Mouse (Mus musculus): ENCODE data around the gene Farp1. TPM values are rescaled to one million over a fixed set of nuclear protein-coding genes. Genes with fewer than 3 reads are reported as not detected.

Farp1 gene
- polyA plus RNA-seq, 1 experiment = 12.4 TPM

- Histone ChIP-seq H3K27ac (ENCODE audit: insufficient read depth, low read depth, low read length) (no peak overlapping the region), H3K27me3 (ENCODE audit: control insufficient read depth, insufficient read depth, low read length) (no peaks in the 10 kb centered on the region), H3K4me3 (ENCODE audit: low read depth, low read length) (no peak overlapping the region), H3K4me1 (ENCODE audit: control insufficient read depth, insufficient read depth, insufficient read length, low read length) (no peaks in the 10 kb centered on the region; the same call in 1 of the 2 replicates), H3K36me3 (ENCODE audit: control insufficient read depth, insufficient read depth, low read length) (no peaks in the 10 kb centered on the region)
- TF ChIP-seq CTCF (IDR thresholded peaks at IDR 0.05; ENCODE audit: extremely low read depth, insufficient read length, insufficient replicate concordance, low read depth, low read length) (no peak), POLR2A (IDR thresholded peaks at IDR 0.05; ENCODE audit: low read depth, low read length) (no peak)
- 81% methylated on average over 6 of the region's 6 CpGs for WGBS
Measured at GRCm38 (mm10) chr14:121177907-121178306, 142.9 kb downstream of the Farp1 start.

DNA sequence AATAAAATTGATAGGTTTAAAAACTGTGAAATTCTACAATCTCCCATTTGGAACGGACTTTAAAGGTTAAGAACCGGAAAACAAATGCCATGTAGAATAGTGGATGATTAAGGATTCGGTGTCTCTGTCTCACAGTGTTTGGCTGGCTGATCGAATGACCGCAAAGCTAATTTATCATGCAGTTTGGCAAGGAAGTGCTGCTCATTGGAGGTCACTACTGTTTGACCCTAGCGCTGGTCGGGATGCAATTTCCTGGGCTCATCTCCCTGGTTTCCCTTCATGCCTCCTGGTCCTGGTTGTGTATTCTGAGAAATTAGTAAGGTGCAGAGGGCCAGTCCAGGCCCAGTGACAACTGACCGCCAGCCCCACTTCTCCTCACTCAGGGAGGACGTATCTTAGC lies 145.6 kb downstream of the Farp1 start:
- H3K4me3 ChIP-seq (ENCODE audit: low read depth, low read length) = no peak overlapping the region
- H3K36me3 ChIP-seq (ENCODE audit: control insufficient read depth, insufficient read depth, low read length) = no peaks in the 10 kb centered on the region
- no peak for TF ChIP-seq CTCF (IDR thresholded peaks at IDR 0.05; ENCODE audit: extremely low read depth, insufficient read length, insufficient replicate concordance, low read depth, low read length)
- TF ChIP-seq POLR2A (IDR thresholded peaks at IDR 0.05; ENCODE audit: low read depth, low read length) = no peak
- no peaks in the 10 kb centered on the region for H3K4me1 ChIP-seq (ENCODE audit: control insufficient read depth, insufficient read depth, insufficient read length, low read length)
- no peaks in the 10 kb centered on the region for H3K27me3 ChIP-seq (ENCODE audit: control insufficient read depth, insufficient read depth, low read length)
- H3K27ac ChIP-seq (ENCODE audit: insufficient read depth, low read depth, low read length) = no peak overlapping the region
- WGBS = 84% methylated on average over 9 of the region's 9 CpGs

DNA sequence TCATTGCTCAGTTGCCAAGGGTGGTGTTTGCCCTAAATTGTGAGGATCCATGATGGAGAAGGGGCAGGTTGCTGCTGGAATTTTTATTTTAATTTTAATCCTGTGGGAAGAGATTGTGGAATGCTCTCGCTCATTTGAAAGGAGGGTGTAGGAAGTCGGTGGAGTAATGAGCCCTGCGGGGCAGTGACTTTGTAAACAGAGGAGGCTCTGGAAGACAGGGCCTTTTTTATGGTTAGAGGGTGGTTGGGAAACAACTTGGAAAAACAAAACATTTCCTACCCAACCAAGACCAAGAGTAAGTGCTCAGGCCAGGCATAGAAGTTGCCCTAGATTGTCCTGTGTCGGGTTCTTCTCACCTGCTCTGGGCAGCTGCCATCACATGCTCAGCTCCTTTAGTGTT lies 146.8 kb downstream of the Farp1 start:
- Histone ChIP-seq H3K27ac (ENCODE audit: insufficient read depth, low read depth, low read length) (no peak overlapping the region), H3K27me3 (ENCODE audit: control insufficient read depth, insufficient read depth, low read length) (no peaks in the 10 kb centered on the region), H3K4me3 (ENCODE audit: low read depth, low read length) (no peak overlapping the region), H3K36me3 (ENCODE audit: control insufficient read depth, insufficient read depth, low read length) (no peaks in the 10 kb centered on the region), H3K4me1 (ENCODE audit: control insufficient read depth, insufficient read depth, insufficient read length, low read length) (no peaks in the 10 kb centered on the region)
- WGBS = 58% methylated on average over 4 of the region's 4 CpGs
- TF ChIP-seq CTCF (IDR thresholded peaks at IDR 0.05; ENCODE audit: extremely low read depth, insufficient read length, insufficient replicate concordance, low read depth, low read length) (no peak), POLR2A (IDR thresholded peaks at IDR 0.05; ENCODE audit: low read depth, low read length) (no peak)

DNA sequence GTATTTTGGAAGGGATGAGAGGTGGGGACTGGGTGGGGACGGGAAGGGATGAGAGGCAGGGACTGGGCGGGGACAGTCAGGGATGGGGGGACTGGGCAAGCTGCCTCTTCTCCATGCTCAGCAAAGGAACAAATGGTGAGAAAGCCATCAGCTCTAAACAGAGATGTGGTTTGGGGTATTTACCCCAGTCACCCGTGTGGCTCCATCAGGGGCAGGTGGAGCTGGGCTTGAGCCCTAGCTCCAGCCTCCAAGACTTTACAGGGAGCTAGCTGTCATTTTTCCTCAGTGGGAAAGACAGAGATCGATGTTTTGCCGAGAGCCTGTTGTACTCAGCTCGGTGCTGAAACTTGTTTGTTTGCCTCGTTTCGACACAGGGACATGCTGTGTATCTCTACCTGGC lies 148.0 kb downstream of the Farp1 start:
- Histone ChIP-seq H3K27me3 (ENCODE audit: control insufficient read depth, insufficient read depth, low read length) (no peaks in the 10 kb centered on the region), H3K4me3 (ENCODE audit: low read depth, low read length) (no peak overlapping the region), H3K36me3 (ENCODE audit: control insufficient read depth, insufficient read depth, low read length) (no peaks in the 10 kb centered on the region), H3K27ac (ENCODE audit: insufficient read depth, low read depth, low read length) (no peak overlapping the region), H3K4me1 (ENCODE audit: control insufficient read depth, insufficient read depth, insufficient read length, low read length) (no peaks in the 10 kb centered on the region)
- no peak for TF ChIP-seq POLR2A (IDR thresholded peaks at IDR 0.05; ENCODE audit: low read depth, low read length)
- no peak for TF ChIP-seq CTCF (IDR thresholded peaks at IDR 0.05; ENCODE audit: extremely low read depth, insufficient read length, insufficient replicate concordance, low read depth, low read length)
- 86% methylated on average over 8 of the region's 8 CpGs for WGBS

GRCm38 (mm10) chr14:121183414-121184130 lies 148.6 kb downstream of the Farp1 start:
- Histone ChIP-seq H3K27ac (ENCODE audit: insufficient read depth, low read depth, low read length) (no peak overlapping the region), H3K27me3 (ENCODE audit: control insufficient read depth, insufficient read depth, low read length) (no peaks in the 10 kb centered on the region), H3K4me1 (ENCODE audit: control insufficient read depth, insufficient read depth, insufficient read length, low read length) (no peaks in the 10 kb centered on the region), H3K36me3 (ENCODE audit: control insufficient read depth, insufficient read depth, low read length) (no peaks in the 10 kb centered on the region), H3K4me3 (ENCODE audit: low read depth, low read length) (no peak overlapping the region)
- no peak for TF ChIP-seq POLR2A (IDR thresholded peaks at IDR 0.05; ENCODE audit: low read depth, low read length)
- no peak for TF ChIP-seq CTCF (IDR thresholded peaks at IDR 0.05; ENCODE audit: extremely low read depth, insufficient read length, insufficient replicate concordance, low read depth, low read length)
- 88% methylated on average over 8 of the region's 8 CpGs for WGBS

DNA sequence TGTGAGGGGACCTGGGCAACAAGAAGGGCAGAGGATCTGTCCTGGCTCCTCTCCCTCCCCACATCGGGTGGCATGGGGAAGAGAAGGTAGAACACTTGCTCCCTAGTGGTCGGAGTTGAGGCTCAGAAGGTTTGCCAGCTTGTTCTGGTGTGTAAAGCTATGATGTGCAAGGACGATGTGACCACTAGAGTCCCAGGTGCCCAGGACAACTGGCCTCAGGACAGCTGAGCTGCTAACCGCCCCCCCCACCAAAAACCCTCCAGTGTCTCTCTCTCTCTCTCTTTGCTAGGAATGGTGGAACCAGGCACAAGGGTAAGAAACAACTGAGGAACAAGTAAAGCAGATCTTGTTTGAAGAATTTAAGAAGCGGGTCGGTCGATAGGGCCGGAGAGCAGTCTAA lies 149.4 kb downstream of the Farp1 start:
- Histone ChIP-seq H3K27me3 (ENCODE audit: control insufficient read depth, insufficient read depth, low read length) (no peaks in the 10 kb centered on the region), H3K27ac (ENCODE audit: insufficient read depth, low read depth, low read length) (no peak overlapping the region), H3K4me3 (ENCODE audit: low read depth, low read length) (no peak overlapping the region), H3K4me1 (ENCODE audit: control insufficient read depth, insufficient read depth, insufficient read length, low read length) (no peaks in the 10 kb centered on the region), H3K36me3 (ENCODE audit: control insufficient read depth, insufficient read depth, low read length) (no peaks in the 10 kb centered on the region)
- TF ChIP-seq CTCF (IDR thresholded peaks at IDR 0.05; ENCODE audit: extremely low read depth, insufficient read length, insufficient replicate concordance, low read depth, low read length) (no peak), POLR2A (IDR thresholded peaks at IDR 0.05; ENCODE audit: low read depth, low read length) (no peak)
- 94% methylated on average over 8 of the region's 8 CpGs for WGBS

GRCm38 (mm10) chr14:121186402-121186894 lies 151.4 kb downstream of the Farp1 start:
- no peaks in the 10 kb centered on the region for H3K27me3 ChIP-seq (ENCODE audit: control insufficient read depth, insufficient read depth, low read length)
- WGBS = 85% methylated on average over 8 of the region's 8 CpGs
- no peak for TF ChIP-seq POLR2A (IDR thresholded peaks at IDR 0.05; ENCODE audit: low read depth, low read length)
- TF ChIP-seq CTCF (IDR thresholded peaks at IDR 0.05; ENCODE audit: extremely low read depth, insufficient read length, insufficient replicate concordance, low read depth, low read length) = no peak
- no peaks in the 10 kb centered on the region for H3K36me3 ChIP-seq (ENCODE audit: control insufficient read depth, insufficient read depth, low read length)
- no peak overlapping the region for H3K27ac ChIP-seq (ENCODE audit: insufficient read depth, low read depth, low read length)
- no peak overlapping the region for H3K4me3 ChIP-seq (ENCODE audit: low read depth, low read length)
- H3K4me1 ChIP-seq (ENCODE audit: control insufficient read depth, insufficient read depth, insufficient read length, low read length) = no peaks in the 10 kb centered on the region
